Mouse (Mus musculus) heart, postnatal 36 days (tissue): ENCODE results near the gene Khdc4. TPM values are rescaled to one million over a fixed set of nuclear protein-coding genes. Genes with fewer than 3 reads are reported as not detected.

Experiments
- DNase-seq, 2 experiments: peaks; one replicate each; pipeline ENCODE4 v3.0.0; 2021 to 2022
- intact Hi-C: fragments of 180-260 bp; cut with DNase I; formaldehyde crosslinking; loops from one replicate; pipeline ENCODE4 v1.15.1; 2025
- total RNA-seq, 2 experiments: library from RNA; stranded (reverse); gene quantifications; 2 replicates each; pipeline ENCODE4 v1.2.3; 2021

Gene Khdc4
- total RNA-seq = 10 to 100 TPM; 27.4 to 30.8 TPM

- intact Hi-C loops = no loop called here
- peak; percentile 94 to 96 for DNase-seq
Observed at GRCm38 (mm10) chr3:88684980-88685941, at the start of gene Khdc4. Khdc4 (plus strand) TSS chr3:88685803.

- DNase-seq = no peak
Observed at GRCm38 (mm10) chr3:88636555-88636986, 49.0 kb upstream of the Khdc4 start.

GRCm38 (mm10) chr3:88637134-88637533 is 48.5 kb upstream of the Khdc4 start:
- intact Hi-C loops = no loop called here
- no peak for DNase-seq

More at GRCm38 (mm10) chr3:88636555-88636986, 49.0 kb upstream of the Khdc4 start:
- intact Hi-C loops = no loop called here

- intact Hi-C loops = no loop called here
- DNase-seq = no peak
Observed at GRCm38 (mm10) chr3:88639239-88639638, 46.4 kb upstream of the Khdc4 start.

- intact Hi-C loops = loop anchor here (1.0 kb wide), 1 partner anchor 33 kb away; no protein-coding TSS in a partner anchor
- peak; percentile 63 to 75 for DNase-seq
Observed at GRCm38 (mm10) chr3:88640676-88641075, 44.9 kb upstream of the Khdc4 start.

GRCm38 (mm10) chr3:88643078-88643477 is 42.5 kb upstream of the Khdc4 start:
- intact Hi-C loops = no loop called here
- DNase-seq = no peak

- no peak for DNase-seq
- intact Hi-C loops = no loop called here
Observed at GRCm38 (mm10) chr3:88645937-88646336, 39.7 kb upstream of the Khdc4 start.

- intact Hi-C loops = no loop called here
- no peak for DNase-seq
Observed at GRCm38 (mm10) chr3:88646426-88646995, 39.1 kb upstream of the Khdc4 start.

- intact Hi-C loops = no loop called here
- no peak for DNase-seq
Observed at GRCm38 (mm10) chr3:88647076-88647475, 38.5 kb upstream of the Khdc4 start.

- peak; percentile 8 to 12 for DNase-seq
- intact Hi-C loops = no loop called here
Observed at GRCm38 (mm10) chr3:88647779-88648413, 37.7 kb upstream of the Khdc4 start.

- peak in 1 of 2 experiments; percentile 2 for DNase-seq
Observed at GRCm38 (mm10) chr3:88648452-88649168, 37.0 kb upstream of the Khdc4 start.

GRCm38 (mm10) chr3:88649186-88649585 is 36.4 kb upstream of the Khdc4 start:
- intact Hi-C loops = no loop called here
- peak in 1 of 2 experiments; percentile 7 for DNase-seq

More at GRCm38 (mm10) chr3:88648452-88649168, 37.0 kb upstream of the Khdc4 start:
- intact Hi-C loops = no loop called here

GRCm38 (mm10) chr3:88649967-88650366 is 35.6 kb upstream of the Khdc4 start:
- DNase-seq = no peak
- intact Hi-C loops = no loop called here

- peak in 1 of 2 experiments; percentile 5 for DNase-seq
Observed at GRCm38 (mm10) chr3:88650713-88651504, 34.7 kb upstream of the Khdc4 start.

GRCm38 (mm10) chr3:88651669-88652618 is 33.7 kb upstream of the Khdc4 start:
- intact Hi-C loops = no loop called here
- DNase-seq = peak in 1 of 2 experiments; percentile 4

More at GRCm38 (mm10) chr3:88650713-88651504, 34.7 kb upstream of the Khdc4 start:
- intact Hi-C loops = no loop called here

- DNase-seq = peak in 1 of 2 experiments; percentile 3
- intact Hi-C loops = no loop called here
Observed at GRCm38 (mm10) chr3:88652846-88653515, 32.6 kb upstream of the Khdc4 start, which contains the start of gene Rxfp4. Rxfp4 (minus strand) TSS chr3:88653142.

GRCm38 (mm10) chr3:88653516-88654370 is 31.9 kb upstream of the Khdc4 start:
- DNase-seq = no peak
- intact Hi-C loops = no loop called here
